Mouse (Mus musculus): ENCODE data around the gene Zfp692.

GRCm38 (mm10) chr11:58314069-58314468 lies 7.2 kb downstream of the Zfp692 start:
- TF ChIP-seq CTCF (IDR thresholded peaks at IDR 0.05; ENCODE audit: extremely low read depth, insufficient read length, insufficient replicate concordance, low read depth, low read length): no peak
- TF ChIP-seq POLR2A (IDR thresholded peaks at IDR 0.05; ENCODE audit: low read depth, low read length): no peak
